Mouse (Mus musculus) frontal cortex, postnatal 14 days (tissue): ENCODE measurements around the gene Ovol1.

ENCODE experiments used
- DNase-seq, 2 experiments: peaks; one replicate each; pipeline ENCODE4 v3.0.0; 2022; ENCODE audit warnings: low spot score in 2 of 2

Ovol1 gene

GRCm38 (mm10) chr19:5560457-5561041 lies at the start of gene Ovol1:
Ovol1 (minus strand) TSS chr19:5560646.
- DNase-seq: no peak

- DNase-seq: peak; percentile 88 to 90
These were observed 49.3 kb upstream of the Ovol1 start, which contains the start of gene Kat5 for GRCm38 (mm10) chr19:5609547-5610404. Kat5 (minus strand) TSS chr19:5610237.

- DNase-seq: no peak
These were observed 48.7 kb upstream of the Ovol1 start for GRCm38 (mm10) chr19:5609171-5609546.

GRCm38 (mm10) chr19:5608707-5609106 lies 48.3 kb upstream of the Ovol1 start:
- DNase-seq: no peak

GRCm38 (mm10) chr19:5607705-5608410 lies 47.4 kb upstream of the Ovol1 start:
- no peak for DNase-seq

GRCm38 (mm10) chr19:5606196-5606595 lies 45.8 kb upstream of the Ovol1 start:
- DNase-seq: no peak

- no peak for DNase-seq
These were observed 44.7 kb upstream of the Ovol1 start for GRCm38 (mm10) chr19:5605126-5605525.

GRCm38 (mm10) chr19:5603664-5604063 lies 43.2 kb upstream of the Ovol1 start:
- DNase-seq: no peak

- DNase-seq: peak; percentile 65 to 77
These were observed 41.5 kb upstream of the Ovol1 start, which contains the start of gene Rnaseh2c for GRCm38 (mm10) chr19:5601752-5602541. Rnaseh2c (plus strand) TSS chr19:5601873.

GRCm38 (mm10) chr19:5599224-5599623 lies 38.8 kb upstream of the Ovol1 start:
- DNase-seq: no peak

- no peak for DNase-seq
These were observed 31.4 kb upstream of the Ovol1 start for GRCm38 (mm10) chr19:5591888-5592287.

GRCm38 (mm10) chr19:5589159-5589558 lies 28.7 kb upstream of the Ovol1 start:
- DNase-seq: no peak

- no peak for DNase-seq
These were observed 21.5 kb upstream of the Ovol1 start for GRCm38 (mm10) chr19:5581995-5582394.

GRCm38 (mm10) chr19:5580776-5581175 lies 20.3 kb upstream of the Ovol1 start:
- no peak for DNase-seq

GRCm38 (mm10) chr19:5579971-5580370 lies 19.5 kb upstream of the Ovol1 start:
- no peak for DNase-seq

GRCm38 (mm10) chr19:5575336-5575735 lies 14.9 kb upstream of the Ovol1 start:
- DNase-seq: no peak

- peak; percentile 40 to 42 for DNase-seq
These were observed 12.1 kb upstream of the Ovol1 start for GRCm38 (mm10) chr19:5572331-5573125.

- no peak for DNase-seq
These were observed 11.4 kb upstream of the Ovol1 start for GRCm38 (mm10) chr19:5571831-5572230.

GRCm38 (mm10) chr19:5570353-5571246 lies 10.2 kb upstream of the Ovol1 start:
- DNase-seq: no peak

GRCm38 (mm10) chr19:5569521-5569920 lies 9.1 kb upstream of the Ovol1 start:
- DNase-seq: no peak
